Comparison of ENCODE assay signal across 27 mouse cellular contexts in the genomic region with DNA sequence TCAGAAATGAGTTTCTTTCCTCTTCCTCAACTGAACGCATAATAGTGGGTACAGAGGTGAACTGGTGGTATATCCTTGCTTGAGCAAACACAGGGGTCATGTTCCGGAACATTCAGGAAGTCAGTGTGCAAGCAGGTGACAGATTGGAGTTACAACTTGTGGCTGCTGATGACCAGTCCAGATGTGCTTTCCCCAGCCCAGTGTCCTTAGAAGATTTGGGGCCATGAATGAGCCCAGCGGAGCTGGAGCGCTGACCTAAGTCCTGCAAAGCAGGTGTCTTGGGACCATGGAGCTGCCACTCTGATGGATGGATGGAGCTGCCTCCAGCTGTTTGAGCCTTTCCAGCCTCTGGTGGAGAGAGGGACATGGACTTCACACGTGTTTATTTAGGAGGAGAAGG.
DNase-seq lines count a peak whose midpoint lies in the region; ATAC-seq lines count a peak whose summit lies in the region.
"Had no signal": no experiment of that assay in that cellular context is flagged by ENCODE, and none has a peak within 500 bp of the region (broad histone marks: within the 10 kb centered on the region; RNA-seq: fewer than 3 reads in every experiment).

No protein-coding gene starts in this region.

- H3K27ac ChIP-seq in kidney, embryonic 15.5 days: no peak overlapping the region
- no peak overlapping the region for H3K27ac ChIP-seq in midbrain, embryonic 11.5 days (ENCODE audit: low read depth, low read length)
- no peak overlapping the region for H3K27ac ChIP-seq in midbrain, embryonic 15.5 days
- H3K27ac ChIP-seq: forebrain, embryonic 10.5 days; forebrain, embryonic 13.5 days; heart, embryonic 15.5 days; hindbrain, embryonic 10.5 days; hindbrain, embryonic 13.5 days had no signal

- H3K4me1 ChIP-seq in kidney, embryonic 15.5 days: peaks cover 3% of the 10 kb centered on the region; the same call in 1 of the 2 replicates
- H3K4me1 ChIP-seq in midbrain, embryonic 11.5 days (ENCODE audit: control insufficient read depth, insufficient read depth, low read length): no peaks in the 10 kb centered on the region
- no peaks in the 10 kb centered on the region for H3K4me1 ChIP-seq in midbrain, embryonic 15.5 days
- H3K4me1 ChIP-seq: hindbrain, embryonic 13.5 days had no signal

- no peaks in the 10 kb centered on the region for H3K36me3 ChIP-seq in kidney, embryonic 15.5 days
- no peaks in the 10 kb centered on the region for H3K36me3 ChIP-seq in midbrain, embryonic 11.5 days (ENCODE audit: control insufficient read depth, insufficient read depth, low read length)
- no peaks in the 10 kb centered on the region for H3K36me3 ChIP-seq in midbrain, embryonic 15.5 days (replicated peaks)
- H3K36me3 ChIP-seq: forebrain, embryonic 10.5 days; heart, embryonic 12.5 days; heart, embryonic 15.5 days; hindbrain, embryonic 10.5 days; hindbrain, embryonic 13.5 days had no signal

- H3K9ac ChIP-seq in kidney, embryonic 15.5 days: no peak overlapping the region
- no peak overlapping the region for H3K9ac ChIP-seq in midbrain, embryonic 11.5 days (ENCODE audit: low read length)
- H3K9ac ChIP-seq in midbrain, embryonic 15.5 days: no peak overlapping the region
- H3K9ac ChIP-seq: forebrain, embryonic 13.5 days; heart, embryonic 12.5 days; heart, embryonic 15.5 days; hindbrain, embryonic 13.5 days had no signal

- DNase-seq in embryo, embryonic 10 days (ENCODE audit: low spot score): peak; percentile 44
- no peak for DNase-seq in embryo, embryonic 9.5 days (ENCODE audit: extremely low spot score)
- no peak for DNase-seq in kidney, adult 11 months
- peak; percentile 37 for DNase-seq in midbrain, embryonic 11.5 days (ENCODE audit: low spot score, missing footprints)
- peak; percentile 65 for DNase-seq in mesoderm, embryonic 11.5 days (ENCODE audit: low read depth, low spot score)
- DNase-seq in lung, postnatal 10 days: no peak
- DNase-seq: adrenal gland, adult 8-10 months; adrenal gland, postnatal 25 days; cerebellum, adult 11-12 months; cerebellum, adult 8-10 months; cerebellum, postnatal 10 days; cerebellum, postnatal 36 days; gastrocnemius, postnatal 10 days; gastrocnemius, postnatal 36 days; heart, postnatal 10 days; heart, postnatal 36 days had no signal

- ATAC-seq in kidney, embryonic 15.5 days (replicated peaks; ENCODE audit: low FRiP score): 0 out of 2 replicates have a peak, but pooled peaks have one; percentile 33
- ATAC-seq in midbrain, embryonic 11.5 days (ENCODE audit: low FRiP score): no peak
- ATAC-seq in midbrain, embryonic 15.5 days (replicated peaks): no peak
- ATAC-seq: activated CD4-positive, CD25-positive, alpha-beta regulatory T cell, adult 4 months; forebrain, embryonic 13.5 days; forebrain, embryonic 16.5 days; hindbrain, embryonic 16.5 days had no signal

- no peaks in the 10 kb centered on the region for H3K9me3 ChIP-seq in kidney, embryonic 15.5 days (replicated peaks)
- no peaks in the 10 kb centered on the region for H3K9me3 ChIP-seq in midbrain, embryonic 11.5 days (ENCODE audit: control insufficient read depth, low read length)
- no peaks in the 10 kb centered on the region for H3K9me3 ChIP-seq in midbrain, embryonic 15.5 days
- H3K9me3 ChIP-seq: forebrain, embryonic 10.5 days; forebrain, embryonic 13.5 days; heart, embryonic 12.5 days; heart, embryonic 15.5 days; hindbrain, embryonic 10.5 days; hindbrain, embryonic 13.5 days had no signal

- H3K4me2 ChIP-seq in kidney, embryonic 15.5 days: no peak overlapping the region
- H3K4me2 ChIP-seq in midbrain, embryonic 11.5 days: no peak overlapping the region
- no peak overlapping the region for H3K4me2 ChIP-seq in midbrain, embryonic 15.5 days
- H3K4me2 ChIP-seq: forebrain, embryonic 13.5 days; heart, embryonic 12.5 days; heart, embryonic 15.5 days; hindbrain, embryonic 13.5 days had no signal

- H3K4me3 ChIP-seq in kidney, embryonic 15.5 days (replicated peaks): no peak overlapping the region
- no peak overlapping the region for H3K4me3 ChIP-seq in midbrain, embryonic 11.5 days (ENCODE audit: low read depth, low read length)
- H3K4me3 ChIP-seq in midbrain, embryonic 15.5 days: no peak overlapping the region
- H3K4me3 ChIP-seq: forebrain, embryonic 10.5 days; forebrain, embryonic 13.5 days; heart, embryonic 12.5 days; heart, embryonic 15.5 days; hindbrain, embryonic 10.5 days; hindbrain, embryonic 13.5 days had no signal

- 39% methylated on average over 5 of the region's 5 CpGs for WGBS in kidney, embryonic 15.5 days
- WGBS in midbrain, embryonic 11.5 days: 93% methylated on average over 5 of the region's 5 CpGs
- 92% methylated on average over 5 of the region's 5 CpGs for WGBS in midbrain, embryonic 15.5 days

- H3K27me3 ChIP-seq in kidney, embryonic 15.5 days: no peaks in the 10 kb centered on the region
- H3K27me3 ChIP-seq in midbrain, embryonic 11.5 days (ENCODE audit: control insufficient read depth, insufficient read depth, low read length): no peaks in the 10 kb centered on the region
- no peaks in the 10 kb centered on the region for H3K27me3 ChIP-seq in midbrain, embryonic 15.5 days (replicated peaks)
- H3K27me3 ChIP-seq: forebrain, embryonic 13.5 days; heart, embryonic 12.5 days; heart, embryonic 15.5 days; hindbrain, embryonic 13.5 days had no signal

Comparison
In these comparisons a context has a peak if more than half of its experiments do, and no peak if none do; other contexts are left out.
1. DNase-seq: peak in embryo, embryonic 10 days (single experiment), midbrain, embryonic 11.5 days (single experiment) and mesoderm, embryonic 11.5 days (single experiment); none in embryo, embryonic 9.5 days (single experiment), kidney, adult 11 months (single experiment) and lung, postnatal 10 days (single experiment).